Mouse (Mus musculus) megakaryocyte, adult 5-6 weeks (primary cell): ENCODE measurements around the gene Npcd. TPM values are rescaled to one million over a fixed set of nuclear protein-coding genes. Genes with fewer than 3 reads are reported as not detected.

ENCODE experiments used
- ATAC-seq: 2 replicates; pipeline ENCODE4 v1.8.0; 2016; ENCODE audit warnings: mild to moderate bottlenecking, inconsistent platforms; ENCODE audit not compliant: poor library complexity, severe bottlenecking
- total RNA-seq, 2 experiments: library from RNA; stranded (forward) in 1 of 2; stranded (reverse) in 1 of 2; fragments of 153-499, 151-499 nt in 1 of 2; fragments of 221-1000, 200-1000 nt in 1 of 2; gene quantifications; 2 replicates each; pipeline versions ENCODE4 v1.2.3 to v1.2.4; 2015 to 2017

The Npcd gene
- total RNA-seq (2015) (not detected in 2 replicates), total RNA-seq (2017) (not detected in 2 replicates)

- peak; percentile 64 for ATAC-seq
These were observed at the start of gene Npcd, which contains the start of gene Cbx6 for GRCm38 (mm10) chr15:79834130-79834880. Npcd (minus strand) TSS chr15:79834237. Cbx6 (minus strand) TSS chr15:79834688.

GRCm38 (mm10) chr15:79883352-79883822, 49.4 kb upstream of the Npcd start:
- peak; percentile 99 for ATAC-seq

DNA sequence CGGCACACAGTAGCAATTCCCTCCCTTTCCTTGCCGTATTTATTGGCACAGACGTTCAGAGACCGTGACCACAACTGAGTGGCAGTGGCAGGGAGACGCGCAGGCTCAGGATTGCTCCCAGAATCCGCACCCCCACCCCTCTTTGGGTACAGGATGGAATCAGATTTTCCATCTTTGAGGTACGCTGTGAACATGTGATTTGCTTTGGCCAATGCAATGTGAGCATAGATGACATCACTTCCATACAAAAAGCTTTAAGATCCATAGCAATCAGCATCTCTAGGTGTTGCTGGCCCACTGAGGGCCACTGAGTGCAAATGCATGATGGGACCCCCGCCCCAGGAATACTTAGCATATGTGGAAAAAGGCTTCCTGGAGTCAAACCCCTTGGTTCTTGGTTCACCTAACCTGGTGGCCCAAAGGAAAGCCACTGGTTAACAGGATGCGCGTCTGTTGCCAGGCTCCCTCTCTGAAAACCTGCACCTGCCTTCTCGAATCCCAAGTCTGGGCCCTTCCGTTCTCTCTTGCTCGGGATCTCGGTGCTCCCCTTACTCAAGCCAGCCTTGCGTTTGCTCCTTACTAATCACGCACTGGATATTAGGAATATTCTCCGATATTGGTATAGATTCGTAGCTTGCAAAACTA, 48.7 kb upstream of the Npcd start:
- no peak for ATAC-seq

DNA sequence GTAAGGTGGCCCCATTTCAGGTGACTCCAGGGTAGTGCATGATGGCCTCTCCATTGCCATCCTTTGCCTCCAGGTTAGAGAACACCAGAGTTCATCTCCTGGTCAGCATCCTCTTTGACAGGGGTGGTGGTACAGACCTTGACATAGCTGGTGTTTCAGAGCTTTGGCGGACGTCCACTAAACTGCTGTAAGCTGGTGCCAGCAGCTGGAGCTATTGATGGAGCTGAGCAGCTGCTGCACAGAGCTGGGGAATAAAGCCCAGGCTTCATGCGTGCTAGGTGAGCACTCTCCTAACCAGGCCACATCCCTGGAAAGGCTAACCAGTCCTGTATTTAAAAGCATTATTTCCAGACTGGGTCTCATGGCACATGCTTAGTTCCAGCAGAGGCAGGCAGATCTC, 46.4 kb upstream of the Npcd start:
- ATAC-seq, result no peak

DNA sequence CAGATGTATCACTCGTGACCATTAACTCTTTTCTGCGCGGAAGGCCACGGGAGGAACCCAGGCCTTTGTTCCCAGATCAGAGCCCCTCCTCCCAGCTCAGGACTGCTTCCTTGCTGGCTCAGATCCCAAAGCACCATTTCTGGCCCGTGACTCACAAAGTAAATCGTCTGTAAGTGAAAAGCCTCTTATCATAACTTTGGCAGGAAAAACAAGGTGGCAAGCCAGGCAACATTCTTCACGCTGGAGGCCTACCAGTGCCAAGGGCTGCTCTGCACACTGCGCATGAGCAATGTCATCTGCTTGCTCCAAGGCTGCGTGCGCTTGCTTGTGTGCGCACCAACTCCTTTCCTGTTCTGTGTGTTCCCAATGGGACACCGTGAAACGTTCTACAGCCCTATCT, 45.3 kb upstream of the Npcd start:
- no peak for ATAC-seq

GRCm38 (mm10) chr15:79878725-79879136, 44.7 kb upstream of the Npcd start:
- no peak for ATAC-seq

DNA sequence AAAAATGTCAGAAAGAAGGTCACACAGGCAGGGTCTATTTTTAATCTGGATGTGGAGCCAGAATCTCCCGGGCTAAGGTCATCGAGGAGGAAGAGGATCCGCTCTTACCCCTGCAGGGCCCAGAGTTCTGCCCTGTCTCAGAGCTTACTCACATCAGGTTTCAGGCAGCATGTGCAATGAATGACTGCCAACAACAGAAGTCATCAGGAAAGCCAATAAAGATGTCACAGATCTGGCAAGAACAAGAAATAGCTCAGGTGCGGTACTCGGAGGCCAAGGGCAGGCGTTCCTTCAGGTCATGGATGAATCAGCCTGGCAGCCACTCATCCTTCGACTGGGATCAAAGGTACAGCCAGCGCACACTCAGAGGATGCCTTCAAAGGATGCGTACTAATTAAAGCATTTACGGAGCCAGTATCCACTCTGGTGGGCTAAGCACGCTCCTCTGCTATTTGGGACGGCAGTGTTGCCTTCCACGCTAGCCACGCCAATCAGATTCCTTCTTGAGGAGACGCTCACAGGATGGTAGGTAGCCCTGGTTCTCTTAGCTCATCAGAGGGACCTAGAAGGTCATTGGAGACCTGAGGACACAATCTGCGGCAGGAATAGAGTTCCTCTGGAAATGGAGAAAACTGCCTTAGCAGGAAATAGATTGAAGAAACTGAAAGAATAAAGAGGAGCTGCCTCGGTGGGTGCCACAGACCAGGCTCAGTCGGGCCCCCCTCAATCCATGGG, 41.4 kb upstream of the Npcd start:
- ATAC-seq, result no peak

DNA sequence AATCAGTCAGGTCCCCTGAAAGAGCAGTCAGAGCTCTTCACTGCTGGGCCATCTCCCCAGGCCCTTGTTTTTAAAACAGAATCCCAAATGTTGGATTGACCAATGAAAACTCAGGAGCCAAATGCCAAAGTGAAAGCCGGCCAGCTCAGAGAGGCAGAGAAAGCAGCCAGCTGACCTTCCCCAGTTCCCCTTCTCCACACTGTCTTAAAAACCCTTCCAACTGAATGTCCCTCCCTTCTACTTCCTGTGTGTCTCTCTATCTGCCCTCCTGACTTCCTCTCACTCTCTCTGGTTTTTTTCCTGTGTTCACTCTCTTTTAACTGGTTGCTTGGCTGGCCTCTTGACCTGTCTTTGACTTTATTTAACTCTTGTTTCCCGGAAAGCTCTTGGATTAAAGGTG, 40.0 kb upstream of the Npcd start:
- ATAC-seq, result no peak

DNA sequence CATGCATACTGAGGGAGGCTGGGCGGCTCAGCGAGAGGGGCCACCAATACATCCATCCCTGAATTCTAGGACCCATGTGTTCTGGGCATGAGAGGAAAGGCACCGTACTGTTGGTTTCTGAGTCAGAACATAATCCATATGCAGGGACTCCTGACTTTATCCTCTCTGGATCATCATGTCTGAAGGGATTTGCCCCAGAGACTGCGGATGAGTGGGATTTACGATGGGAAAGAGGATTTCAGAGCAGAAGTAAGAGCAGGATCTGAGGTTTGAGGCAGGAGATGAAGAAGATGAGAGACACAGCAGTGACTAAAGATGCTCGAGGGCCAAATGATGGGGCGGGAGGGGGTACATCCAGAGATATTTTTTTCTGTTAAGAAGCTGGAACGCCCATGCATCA, 39.5 kb upstream of the Npcd start:
- no peak for ATAC-seq

- no peak for ATAC-seq
These were observed 33.4 kb upstream of the Npcd start for GRCm38 (mm10) chr15:79867260-79868002.

DNA sequence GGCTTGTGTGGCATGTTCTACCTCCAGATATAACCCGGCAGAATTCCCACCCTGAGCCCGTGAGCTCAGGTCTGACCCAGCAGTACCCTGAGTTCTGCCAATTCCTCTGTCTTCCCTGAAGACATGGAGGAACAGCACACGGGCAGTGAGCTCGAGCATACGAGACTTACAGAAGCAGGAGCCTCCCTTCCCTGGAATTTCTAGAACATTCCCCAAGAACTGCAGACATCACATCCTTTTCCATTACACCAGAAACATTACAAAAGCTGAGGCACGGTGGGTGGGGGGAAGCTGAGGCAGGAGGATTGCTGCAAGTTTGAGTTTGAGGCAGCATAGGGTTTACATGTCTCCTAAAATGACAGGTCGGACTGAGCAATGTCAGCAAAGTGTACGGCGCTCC, 25.8 kb upstream of the Npcd start:
- no peak for ATAC-seq

DNA sequence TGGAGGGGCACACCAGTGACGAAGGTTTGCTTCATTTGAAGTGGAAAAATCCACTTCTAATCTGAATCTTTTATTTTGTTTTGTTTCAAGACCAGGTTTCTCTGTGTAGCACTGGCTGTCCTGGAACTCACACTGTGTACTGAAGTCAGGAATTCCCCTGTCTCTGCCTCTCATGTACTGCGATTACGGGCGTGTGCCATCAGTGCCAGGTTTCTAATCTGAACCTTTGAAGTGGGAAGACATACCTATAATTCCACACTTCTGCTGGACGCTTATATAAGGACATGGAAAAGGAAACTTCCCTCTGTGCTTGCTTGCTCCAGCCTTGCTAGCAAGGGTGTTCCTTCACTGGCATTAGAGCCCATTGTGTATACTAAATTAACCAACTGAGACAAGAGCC, 24.9 kb upstream of the Npcd start:
- ATAC-seq, result no peak

- ATAC-seq, result no peak
These were observed 16.1 kb upstream of the Npcd start for GRCm38 (mm10) chr15:79850143-79850542.

DNA sequence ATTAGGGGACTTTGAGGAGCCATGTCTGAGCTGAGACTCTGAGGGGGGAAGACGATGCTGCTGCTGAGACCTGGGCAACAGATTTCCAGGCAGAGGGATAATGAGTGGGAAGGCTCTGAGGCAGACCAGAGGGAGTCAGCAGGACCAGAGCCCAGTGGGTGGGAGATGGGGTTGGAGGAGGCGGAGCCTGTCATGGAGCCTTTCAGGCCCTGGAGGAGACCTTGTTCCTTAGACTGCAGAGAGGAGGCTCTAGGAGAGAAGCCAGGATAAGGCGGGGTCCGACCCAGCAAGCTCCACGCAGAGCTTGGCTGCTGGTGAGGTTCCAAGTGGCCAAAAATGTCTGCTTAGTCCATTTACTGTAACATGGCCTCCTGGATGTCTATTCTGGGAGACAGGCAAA, 13.1 kb upstream of the Npcd start:
- no peak for ATAC-seq

DNA sequence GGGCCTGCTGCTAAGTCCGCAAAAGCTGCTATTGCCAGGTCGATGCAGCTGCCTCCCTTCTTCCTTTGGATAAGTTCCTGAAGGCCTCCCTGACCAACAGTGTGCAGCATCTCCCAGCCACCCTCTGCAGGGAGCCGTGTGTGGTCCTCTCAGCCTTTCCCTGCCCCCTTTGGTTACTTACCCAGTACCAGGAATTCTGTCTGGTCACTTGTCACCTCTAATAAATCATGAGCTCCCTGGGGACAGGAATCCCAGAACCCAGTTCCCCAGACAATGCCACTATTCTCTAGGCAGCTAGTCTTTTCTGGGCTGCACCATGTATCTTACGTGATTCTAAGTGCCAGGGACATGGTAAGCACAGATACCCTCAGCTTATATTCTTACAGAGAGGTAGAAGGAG, 11.9 kb upstream of the Npcd start:
- no peak for ATAC-seq

GRCm38 (mm10) chr15:79842985-79843384, 8.9 kb upstream of the Npcd start:
- no peak for ATAC-seq

GRCm38 (mm10) chr15:79840281-79840680, 6.2 kb upstream of the Npcd start:
- ATAC-seq, result no peak

DNA sequence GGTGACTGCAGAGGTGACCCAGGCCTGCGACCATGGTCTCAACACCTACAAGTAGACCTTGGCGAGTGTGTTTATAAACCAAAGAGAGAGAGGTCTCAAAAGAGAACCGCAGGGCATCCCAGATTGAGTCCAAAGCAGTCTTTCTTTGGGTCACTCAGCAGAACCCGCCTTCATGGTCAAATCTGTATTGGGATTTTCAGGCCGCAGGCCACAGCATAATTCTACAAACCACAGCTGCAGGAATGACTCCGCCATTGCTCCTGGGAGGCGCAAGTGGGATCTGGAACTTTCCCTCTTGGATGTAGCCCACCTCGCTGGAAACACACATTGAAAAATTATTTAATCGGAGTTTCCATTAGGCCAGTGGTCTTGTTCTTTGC, 834 bp upstream of the Npcd start:
- ATAC-seq, result no peak

- no peak for ATAC-seq
These were observed 586 bp downstream of the Npcd start for GRCm38 (mm10) chr15:79833251-79834050.
